Mouse (Mus musculus) liver, postnatal 0 days (tissue): Measurements from ENCODE around the gene Taok3.
A peak's percentile ranks its signal among the peaks of the same experiment; 100 is the strongest.

Experiments
- CTCF ChIP-seq: sonication (generic); IDR thresholded peaks from 2 replicates; pipeline ENCODE4 v1.5.1; 2016; ENCODE audit warnings: antibody characterized with exemption, low read depth
- EP300 ChIP-seq: IDR thresholded peaks from 2 replicates; pipeline ENCODE4 v1.6.1; 2016; ENCODE audit warnings: antibody characterized with exemption, low read depth, mild to moderate bottlenecking

GRCm38 (mm10) chr5:117290081-117290480, 170.2 kb downstream of the Taok3 start:
- TF ChIP-seq CTCF (peak; percentile 42), EP300 (no peak)
